Mouse (Mus musculus) kidney, postnatal 36 days (tissue): ENCODE measurements around the gene Sgsm3.
"Not testable (repeated sequence)": the region's sequence is repeated elsewhere in the genome, so short reads cannot be mapped to it uniquely, and the experiment has no call there.

Experiments used
- DNase-seq, 2 experiments: peaks; one replicate each; pipeline ENCODE4 v3.0.0; 2021 to 2022; ENCODE audit warnings: mixed read lengths in 2 of 2

Gene Sgsm3

GRCm38 (mm10) chr15:80977620-80978334 lies at the start of gene Sgsm3:
Gene Sgsm3 (plus strand): TSS chr15:80977765.
- DNase-seq: peak; percentile 87 to 94

- no peak for DNase-seq
These were observed 48.7 kb upstream of the Sgsm3 start for GRCm38 (mm10) chr15:80928811-80929355.

GRCm38 (mm10) chr15:80930048-80930571 lies 47.5 kb upstream of the Sgsm3 start:
- no peak for DNase-seq

GRCm38 (mm10) chr15:80930676-80931320 lies 46.8 kb upstream of the Sgsm3 start:
- DNase-seq: not testable (repeated sequence)

GRCm38 (mm10) chr15:80931345-80931960 lies 46.1 kb upstream of the Sgsm3 start:
- no peak for DNase-seq

- DNase-seq: no peak
These were observed 42.7 kb upstream of the Sgsm3 start for GRCm38 (mm10) chr15:80934841-80935240.

- DNase-seq: peak in 1 of 2 experiments; percentile 16
These were observed 40.9 kb upstream of the Sgsm3 start for GRCm38 (mm10) chr15:80936686-80937085.

- no peak for DNase-seq
These were observed 39.0 kb upstream of the Sgsm3 start for GRCm38 (mm10) chr15:80938615-80939014.

GRCm38 (mm10) chr15:80939401-80939800 lies 38.2 kb upstream of the Sgsm3 start:
- DNase-seq: no peak

GRCm38 (mm10) chr15:80941468-80942040 lies 36.0 kb upstream of the Sgsm3 start:
- no peak for DNase-seq

- DNase-seq: peak; percentile 24 to 74
These were observed 31.7 kb upstream of the Sgsm3 start for GRCm38 (mm10) chr15:80945851-80946250.

GRCm38 (mm10) chr15:80948145-80949135 lies 29.1 kb upstream of the Sgsm3 start, which contains the start of gene Adsl:
Gene Adsl (plus strand): TSS chr15:80948490.
- peak; percentile 90 to 94 for DNase-seq

- no peak for DNase-seq
These were observed 28.1 kb upstream of the Sgsm3 start for GRCm38 (mm10) chr15:80949431-80949830.

GRCm38 (mm10) chr15:80950055-80950454 lies 27.5 kb upstream of the Sgsm3 start:
- DNase-seq: no peak

GRCm38 (mm10) chr15:80953971-80954370 lies 23.6 kb upstream of the Sgsm3 start:
- DNase-seq: no peak

GRCm38 (mm10) chr15:80954861-80955260 lies 22.7 kb upstream of the Sgsm3 start:
- DNase-seq: no peak

GRCm38 (mm10) chr15:80955836-80956438 lies 21.6 kb upstream of the Sgsm3 start:
- DNase-seq: no peak

GRCm38 (mm10) chr15:80969371-80969770 lies 8.2 kb upstream of the Sgsm3 start:
- no peak for DNase-seq

GRCm38 (mm10) chr15:80974311-80974710 lies 3.3 kb upstream of the Sgsm3 start:
- peak; percentile 16 to 54 for DNase-seq

- no peak for DNase-seq
These were observed 1.9 kb upstream of the Sgsm3 start for GRCm38 (mm10) chr15:80975666-80976065.

- no peak for DNase-seq
These were observed 2.0 kb downstream of the Sgsm3 start for GRCm38 (mm10) chr15:80979611-80980010.
